Mouse (Mus musculus) lung, embryonic 15.5 days (tissue): Measurements from ENCODE around the gene Wwp2. TPM values are rescaled to one million over a fixed set of nuclear protein-coding genes. Genes with fewer than 3 reads are reported as not detected.

ENCODE experiments used
- ATAC-seq: fragments of 200-750 bp; cut with Nextera tagmentation; 2 replicates; pipeline ENCODE4 v1.8.0; 2017; ENCODE audit warnings: moderate number of reproducible peaks, borderline replicate concordance; ENCODE audit not compliant: low FRiP score, low TSS enrichment; ENCODE audit errors: extremely low read depth
- H3K27ac ChIP-seq: fragments of 300-500 bp; sonication (generic); 2 replicates; pipeline ENCODE4 v1.5.1; 2015; ENCODE audit warnings: moderate library complexity, mild to moderate bottlenecking, inconsistent platforms
- H3K27me3 ChIP-seq: fragments of 300-500 bp; sonication (generic); 2 replicates; pipeline ENCODE4 v1.6.1; 2015; ENCODE audit warnings: inconsistent platforms
- H3K36me3 ChIP-seq: fragments of 300-500 bp; sonication (generic); 2 replicates; pipeline ENCODE4 v1.6.1; 2015; ENCODE audit warnings: inconsistent platforms
- H3K4me1 ChIP-seq: fragments of 300-500 bp; sonication (generic); 2 replicates; pipeline ENCODE4 v1.6.1; 2015; ENCODE audit warnings: inconsistent platforms
- H3K4me2 ChIP-seq: fragments of 300-500 bp; sonication (generic); 2 replicates; pipeline ENCODE4 v1.6.1; 2015; ENCODE audit warnings: inconsistent platforms, mild to moderate bottlenecking, moderate library complexity
- H3K4me3 ChIP-seq: fragments of 300-500 bp; sonication (generic); 2 replicates; pipeline ENCODE4 v1.5.1; 2015; ENCODE audit warnings: mild to moderate bottlenecking, inconsistent platforms
- H3K9ac ChIP-seq: fragments of 300-500 bp; sonication (generic); 2 replicates; pipeline ENCODE4 v1.6.1; 2015; ENCODE audit warnings: inconsistent platforms
- H3K9me3 ChIP-seq: fragments of 300-500 bp; sonication (generic); 2 replicates; pipeline ENCODE4 v1.6.1; 2016; ENCODE audit warnings: inconsistent platforms
- WGBS: fragments of 180-500 bp; shearing (Covaris S2); methylation state at CpG from one replicate; pipeline ENCODE4 v1.1.7; 2015; 5-methylcytosine and 5-hydroxymethylcytosine counted together
- polyA plus RNA-seq: library from polyadenylated mRNA; unstranded; fragments of >200 nt; fragmentation: Nextera tagmentation; extraction: Ambion mirVana; gene quantifications from 2 replicates; pipeline ENCODE4 v1.2.1, GENCODE M21; 2015

Wwp2 gene
- polyA plus RNA-seq, 1 experiment from 2014 or later = 54.0 TPM

DNA sequence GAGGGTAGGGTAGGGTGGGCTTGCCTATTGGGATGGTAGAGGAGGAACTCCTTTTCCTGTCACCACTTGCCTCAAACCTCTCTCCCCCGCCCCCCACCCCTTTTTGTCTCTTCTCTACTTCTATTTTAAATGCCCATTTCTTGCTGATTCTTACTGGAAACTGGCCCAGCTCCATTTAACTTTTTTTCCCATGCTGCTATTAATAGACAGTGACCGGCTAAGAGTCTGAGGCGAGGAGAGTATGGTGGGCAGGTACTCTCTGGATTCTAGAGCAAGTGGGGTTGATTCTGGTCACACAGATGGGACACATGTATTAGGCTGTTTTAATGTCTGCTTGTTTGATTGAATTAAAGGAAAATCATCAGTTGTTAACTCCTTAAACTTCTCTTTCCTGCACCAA lies 63.4 kb downstream of the Wwp2 start:
- no peak overlapping the region for H3K27ac ChIP-seq
- H3K36me3 ChIP-seq = no peaks in the 10 kb centered on the region
- H3K4me1 ChIP-seq = peaks cover 37% of the 10 kb centered on the region
- no peaks in the 10 kb centered on the region for H3K27me3 ChIP-seq
- H3K4me3 ChIP-seq = no peak overlapping the region
- no peaks in the 10 kb centered on the region for H3K9me3 ChIP-seq
- 68% methylated on average over 3 of the region's 3 CpGs for WGBS
- no peak overlapping the region for H3K4me2 ChIP-seq
- no peak overlapping the region for H3K9ac ChIP-seq
- no peak for ATAC-seq

DNA sequence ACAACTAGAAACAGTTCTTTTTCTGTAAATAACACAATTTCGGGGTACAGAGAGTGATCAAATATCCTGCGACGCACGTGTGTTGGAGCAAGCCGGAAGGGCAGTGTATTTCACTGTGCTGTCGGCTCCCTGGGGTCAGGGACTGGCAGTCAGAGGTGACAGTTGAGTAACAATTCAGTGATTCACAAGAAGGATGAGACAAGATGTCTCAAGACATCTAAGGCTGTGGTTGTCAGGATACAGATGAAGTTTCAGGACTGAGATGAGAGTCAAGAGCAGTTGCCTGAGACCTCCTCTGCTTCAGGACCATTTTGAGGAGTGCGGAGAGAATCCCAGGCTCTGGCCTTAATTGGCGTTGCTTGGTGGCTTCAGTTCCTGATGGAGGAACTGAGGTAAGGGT lies 66.2 kb downstream of the Wwp2 start:
- Histone ChIP-seq H3K4me2 (no peak overlapping the region), H3K4me3 (no peak overlapping the region), H3K27me3 (no peaks in the 10 kb centered on the region), H3K36me3 (0 out of 2 replicates have a peak, but pooled peaks cover 1% of the 10 kb centered on the region), H3K4me1 (peaks cover 42% of the 10 kb centered on the region), H3K9ac (no peak overlapping the region), H3K9me3 (no peaks in the 10 kb centered on the region), H3K27ac (no peak overlapping the region)
- WGBS = 85% methylated on average over 8 of the region's 8 CpGs
- no peak for ATAC-seq

DNA sequence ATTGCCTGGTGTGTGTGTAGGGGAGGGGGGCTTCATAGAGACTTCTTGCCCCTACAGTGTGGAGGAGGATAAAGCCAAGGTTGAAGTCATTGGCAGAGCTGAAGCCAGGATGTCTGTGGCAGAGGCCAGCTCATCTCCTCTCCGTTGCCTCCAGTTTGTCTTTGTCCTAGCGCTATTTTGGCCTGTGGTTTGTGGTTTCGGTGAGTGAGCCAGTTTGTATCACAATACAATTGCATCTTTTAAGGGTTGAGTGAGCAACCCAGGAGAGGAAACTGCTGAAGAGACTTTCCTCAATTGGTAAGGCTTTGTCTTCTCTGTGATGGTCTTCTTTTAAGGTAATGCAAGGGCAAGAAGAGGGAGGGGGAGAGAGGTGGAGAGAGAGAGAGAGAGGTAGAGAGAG lies 66.8 kb downstream of the Wwp2 start:
- Histone ChIP-seq H3K27ac (0 out of 2 replicates have a peak overlapping the region, but pooled peaks have one; percentile 37), H3K9ac (no peak overlapping the region), H3K27me3 (no peaks in the 10 kb centered on the region), H3K36me3 (0 out of 2 replicates have a peak, but pooled peaks cover 4% of the 10 kb centered on the region), H3K4me3 (no peak overlapping the region), H3K4me2 (no peak overlapping the region), H3K4me1 (peaks cover 37% of the 10 kb centered on the region), H3K9me3 (no peaks in the 10 kb centered on the region)
- no peak for ATAC-seq
- 92% methylated on average over 3 of the region's 3 CpGs for WGBS

DNA sequence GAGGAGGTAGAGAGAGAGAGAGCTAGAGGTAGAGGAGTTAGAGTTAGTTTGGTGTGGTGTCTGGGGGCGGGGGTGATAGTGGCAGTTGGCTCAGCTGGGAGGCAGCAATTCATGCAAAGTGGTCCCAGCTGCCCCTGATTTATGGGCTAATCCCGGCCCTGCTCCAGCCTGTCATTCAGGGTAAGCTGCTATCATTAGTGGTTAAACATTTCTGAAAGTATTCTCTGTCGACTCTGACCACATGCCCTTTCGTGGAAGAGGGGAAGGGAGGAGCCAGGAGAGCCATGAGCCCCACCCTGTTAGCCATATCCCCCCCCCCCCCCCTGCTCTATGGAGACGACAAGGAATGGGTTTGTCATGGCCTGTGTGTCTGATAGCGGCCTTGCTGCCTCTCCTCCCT lies 67.2 kb downstream of the Wwp2 start:
- Histone ChIP-seq H3K27ac (peak overlapping the region; percentile 37; the same call in 1 of the 2 replicates), H3K27me3 (no peaks in the 10 kb centered on the region), H3K4me3 (no peak overlapping the region), H3K4me2 (no peak overlapping the region), H3K4me1 (peaks cover 33% of the 10 kb centered on the region), H3K9ac (no peak overlapping the region), H3K36me3 (0 out of 2 replicates have a peak, but pooled peaks cover 4% of the 10 kb centered on the region), H3K9me3 (no peaks in the 10 kb centered on the region)
- WGBS = 17% methylated on average over 6 of the region's 6 CpGs
- ATAC-seq = no peak; the same call in 1 of the 2 replicates

DNA sequence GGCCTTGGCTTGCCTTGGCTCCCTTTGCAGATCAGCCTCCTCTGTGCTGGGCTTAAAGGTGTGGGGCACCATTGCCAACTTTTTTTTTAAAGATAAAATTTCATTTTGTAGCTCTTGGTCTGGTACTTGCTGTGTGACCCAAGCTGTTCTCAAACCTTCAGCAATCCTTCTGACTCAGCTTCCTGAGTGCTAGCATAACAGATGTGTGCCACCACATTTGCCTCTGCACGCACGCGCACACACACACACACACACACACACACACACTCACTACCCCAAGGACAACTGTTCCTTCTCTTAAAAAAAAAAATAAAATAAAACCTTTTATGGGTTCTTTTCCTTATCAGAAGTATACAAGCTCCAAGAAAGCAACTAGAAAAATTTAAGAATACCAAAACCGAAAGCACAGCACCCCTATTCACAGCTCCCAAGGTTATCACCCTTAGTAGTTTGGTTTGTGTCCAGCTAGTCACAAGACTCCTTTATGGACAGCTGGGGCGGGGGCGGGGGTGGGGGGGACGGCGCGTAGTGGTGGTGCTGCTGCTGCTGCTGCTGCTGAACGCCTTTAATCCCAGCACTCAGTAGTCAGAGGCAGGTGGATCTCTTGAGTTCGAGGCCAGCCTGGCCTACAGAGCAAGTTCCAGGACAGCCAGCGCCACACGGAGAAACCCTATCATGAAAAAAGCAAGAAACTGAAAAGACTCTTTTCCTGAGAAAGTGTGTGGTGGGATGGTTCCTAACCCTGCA lies 68.2 kb downstream of the Wwp2 start:
- ATAC-seq = no peak
- H3K4me2 ChIP-seq = no peak overlapping the region
- peaks cover 30% of the 10 kb centered on the region for H3K4me1 ChIP-seq
- H3K9ac ChIP-seq = no peak overlapping the region
- 71% methylated on average over 13 of the region's 13 CpGs for WGBS
- no peaks in the 10 kb centered on the region for H3K9me3 ChIP-seq
- no peak overlapping the region for H3K4me3 ChIP-seq
- H3K27me3 ChIP-seq = no peaks in the 10 kb centered on the region
- H3K27ac ChIP-seq = no peak overlapping the region
- 0 out of 2 replicates have a peak, but pooled peaks cover 4% of the 10 kb centered on the region for H3K36me3 ChIP-seq

DNA sequence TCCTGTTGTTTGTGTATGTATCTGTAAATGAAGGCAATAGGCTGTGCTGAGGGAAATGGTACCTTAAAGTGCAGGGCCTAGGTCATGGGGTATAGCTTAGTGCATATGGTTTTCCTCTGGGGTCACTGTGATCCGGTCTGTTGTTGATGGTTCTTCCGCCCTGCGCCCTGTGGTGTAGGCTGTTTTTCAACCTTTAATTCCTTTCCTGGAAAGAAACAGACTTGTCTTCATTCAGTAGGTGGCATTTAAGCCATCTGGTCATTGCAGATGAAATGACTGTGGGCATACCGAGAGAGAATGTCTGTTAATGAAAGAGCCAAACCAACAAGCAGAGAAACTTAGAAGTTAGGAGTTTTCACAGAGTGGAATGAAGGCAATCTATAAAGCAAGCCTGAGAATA lies 69.1 kb downstream of the Wwp2 start:
- no peak overlapping the region for H3K9ac ChIP-seq
- ATAC-seq = no peak
- no peak overlapping the region for H3K4me2 ChIP-seq
- no peak overlapping the region for H3K4me3 ChIP-seq
- peak overlapping the region; percentile 44; the same call in 1 of the 2 replicates for H3K27ac ChIP-seq
- H3K27me3 ChIP-seq = no peaks in the 10 kb centered on the region
- 0 out of 2 replicates have a peak, but pooled peaks cover 4% of the 10 kb centered on the region for H3K36me3 ChIP-seq
- H3K9me3 ChIP-seq = no peaks in the 10 kb centered on the region
- 84% methylated on average over 4 of the region's 4 CpGs for WGBS
- H3K4me1 ChIP-seq = peaks cover 26% of the 10 kb centered on the region

DNA sequence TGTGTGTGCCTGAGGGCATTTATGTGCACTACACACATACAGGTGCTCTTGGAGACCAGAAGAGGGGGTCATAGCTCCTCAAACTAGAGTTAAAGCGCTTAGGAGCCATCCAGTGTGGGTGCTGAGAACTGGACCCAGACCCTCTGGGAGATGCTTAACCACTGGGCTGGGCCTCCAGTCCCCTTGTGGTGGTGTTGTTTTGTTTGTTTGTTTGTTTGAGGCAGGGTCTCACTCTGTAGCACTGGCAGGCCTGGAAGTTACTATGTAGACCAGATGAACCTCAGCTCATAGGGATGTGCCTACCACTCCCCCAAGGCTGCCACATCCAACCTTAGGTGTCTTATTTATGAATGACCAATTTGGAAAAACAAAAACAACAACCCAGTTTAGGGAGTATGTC lies 70.9 kb downstream of the Wwp2 start:
- H3K9ac ChIP-seq = no peak overlapping the region
- H3K27me3 ChIP-seq = no peaks in the 10 kb centered on the region
- H3K36me3 ChIP-seq = 0 out of 2 replicates have a peak, but pooled peaks cover 4% of the 10 kb centered on the region
- WGBS = 93% methylated on average over 1 of the region's 1 CpGs
- no peak for ATAC-seq
- no peaks in the 10 kb centered on the region for H3K9me3 ChIP-seq
- peaks cover 26% of the 10 kb centered on the region for H3K4me1 ChIP-seq
- no peak overlapping the region for H3K4me2 ChIP-seq
- H3K4me3 ChIP-seq = no peak overlapping the region
- no peak overlapping the region for H3K27ac ChIP-seq

DNA sequence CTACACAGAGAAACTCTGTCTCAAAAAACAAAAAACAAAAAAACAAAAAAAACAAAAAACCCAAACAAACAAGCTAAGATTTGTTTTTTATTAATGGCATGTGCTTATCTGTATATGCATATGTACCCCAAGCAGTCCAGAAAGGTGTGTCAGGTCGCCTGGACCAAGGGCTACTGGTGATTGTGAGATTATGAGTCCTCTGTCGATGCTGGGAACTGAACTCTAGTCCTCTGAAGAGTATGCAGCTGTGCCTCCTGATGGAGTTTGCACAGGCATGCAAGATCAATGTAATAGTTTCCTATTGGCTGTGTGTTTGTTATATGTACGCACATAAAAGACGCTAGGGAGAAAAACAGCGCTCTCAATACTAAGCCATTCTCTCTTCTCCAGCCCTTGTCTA lies 74.0 kb downstream of the Wwp2 start:
- Histone ChIP-seq H3K36me3 (0 out of 2 replicates have a peak, but pooled peaks cover 4% of the 10 kb centered on the region), H3K4me2 (no peak overlapping the region), H3K27ac (no peak overlapping the region), H3K4me1 (peaks cover 7% of the 10 kb centered on the region), H3K4me3 (no peak overlapping the region), H3K9ac (no peak overlapping the region), H3K27me3 (no peaks in the 10 kb centered on the region), H3K9me3 (no peaks in the 10 kb centered on the region)
- ATAC-seq = no peak
- WGBS = 88% methylated on average over 5 of the region's 5 CpGs

DNA sequence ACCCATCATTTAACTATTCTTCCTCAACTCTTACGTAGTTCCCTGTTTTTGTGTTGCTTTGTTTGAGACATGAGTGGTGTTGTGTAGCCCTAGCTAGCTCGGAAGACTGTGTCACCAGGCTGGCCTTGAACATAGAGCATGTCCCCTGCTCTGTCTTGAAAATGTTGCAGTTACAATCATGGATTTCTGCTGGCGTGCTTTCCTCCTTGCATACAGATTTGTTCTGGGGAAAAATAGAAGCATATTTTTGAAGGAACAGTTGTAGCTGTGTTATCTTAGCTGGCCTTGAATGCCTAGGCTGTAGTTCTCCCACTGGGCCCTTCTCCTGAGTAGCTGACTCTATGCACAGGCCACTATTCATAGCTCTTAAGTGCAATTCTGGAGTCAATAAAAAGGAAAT lies 74.6 kb downstream of the Wwp2 start:
- no peaks in the 10 kb centered on the region for H3K9me3 ChIP-seq
- H3K4me1 ChIP-seq = peaks cover 5% of the 10 kb centered on the region; the same call in 1 of the 2 replicates
- no peak for ATAC-seq
- no peaks in the 10 kb centered on the region for H3K27me3 ChIP-seq
- WGBS = 91% methylated on average over 3 of the region's 3 CpGs
- no peak overlapping the region for H3K4me3 ChIP-seq
- H3K27ac ChIP-seq = no peak overlapping the region
- H3K9ac ChIP-seq = no peak overlapping the region
- 0 out of 2 replicates have a peak, but pooled peaks cover 4% of the 10 kb centered on the region for H3K36me3 ChIP-seq
- no peak overlapping the region for H3K4me2 ChIP-seq

DNA sequence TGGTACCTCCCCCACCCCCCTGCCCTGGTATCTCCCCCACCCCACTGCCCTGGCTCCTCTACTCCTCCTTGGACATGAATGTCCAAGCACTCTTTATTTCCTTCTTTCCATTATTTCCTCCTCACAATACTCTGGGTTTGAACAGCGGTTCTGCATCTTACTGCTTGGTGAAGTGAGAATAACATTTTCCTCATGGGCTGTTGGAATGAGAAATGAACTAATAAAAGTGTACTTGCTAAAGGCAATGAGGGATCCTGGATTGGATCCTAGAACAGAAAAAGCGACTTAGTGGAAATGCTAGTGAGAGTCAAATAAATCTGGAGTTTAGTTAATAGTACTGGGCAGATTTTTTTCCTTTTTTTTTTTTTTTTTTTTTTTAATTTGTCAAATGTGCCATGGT lies 77.1 kb downstream of the Wwp2 start:
- H3K27me3 ChIP-seq = no peaks in the 10 kb centered on the region

DNA sequence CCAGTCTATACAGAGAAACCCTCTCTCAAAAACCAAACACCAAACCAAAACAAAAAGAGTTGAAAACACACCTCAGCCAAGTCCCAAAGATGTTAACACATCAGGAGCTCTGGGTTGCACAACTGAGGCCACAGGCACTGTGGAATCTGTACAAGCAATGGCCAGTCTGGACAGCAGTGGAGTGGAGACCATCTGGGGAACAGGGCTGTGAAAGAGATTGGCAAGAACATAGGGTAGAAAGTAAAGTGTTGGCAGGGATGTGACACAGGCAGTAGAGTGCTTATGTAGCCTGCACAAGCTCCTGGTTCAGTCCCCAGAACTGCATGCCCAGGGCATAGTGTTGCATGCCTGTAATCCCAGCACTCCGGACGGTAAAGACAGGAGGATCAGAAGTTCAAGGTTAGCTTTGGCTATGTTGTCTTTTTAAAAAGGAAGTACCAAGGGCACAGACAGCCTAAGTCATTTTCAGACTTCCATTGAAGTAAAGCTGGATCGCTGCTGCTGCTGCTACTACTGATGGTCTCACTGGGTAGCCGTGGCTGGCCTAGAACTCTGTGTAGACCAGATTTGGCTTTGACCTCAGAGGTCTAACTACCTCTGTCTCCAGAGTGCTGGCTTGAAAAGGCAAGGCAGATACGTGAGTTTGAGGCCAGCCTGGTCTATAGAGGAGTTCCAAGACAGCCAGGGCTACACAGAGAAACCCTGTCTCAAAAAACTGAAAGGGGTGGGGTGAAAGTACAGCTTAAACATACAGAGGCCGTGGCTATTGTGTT lies 79.0 kb downstream of the Wwp2 start:
- Histone ChIP-seq H3K27me3 (no peaks in the 10 kb centered on the region), H3K36me3 (no peaks in the 10 kb centered on the region), H3K4me2 (no peak overlapping the region), H3K4me1 (peaks cover 14% of the 10 kb centered on the region), H3K27ac (no peak overlapping the region), H3K4me3 (no peak overlapping the region), H3K9me3 (no peaks in the 10 kb centered on the region), H3K9ac (no peak overlapping the region)
- ATAC-seq = 0 out of 2 replicates have a peak, but pooled peaks have one; percentile 16
- 82% methylated on average over 6 of the region's 6 CpGs for WGBS

More for the DNA sequence above, 77.1 kb downstream of the Wwp2 start:
- Histone ChIP-seq H3K9ac (no peak overlapping the region), H3K4me3 (no peak overlapping the region), H3K36me3 (no peaks in the 10 kb centered on the region), H3K4me1 (no peaks in the 10 kb centered on the region), H3K27ac (no peak overlapping the region), H3K9me3 (no peaks in the 10 kb centered on the region), H3K4me2 (no peak overlapping the region)
- no peak for ATAC-seq
- WGBS = 60% methylated on average over 2 of the region's 2 CpGs

DNA sequence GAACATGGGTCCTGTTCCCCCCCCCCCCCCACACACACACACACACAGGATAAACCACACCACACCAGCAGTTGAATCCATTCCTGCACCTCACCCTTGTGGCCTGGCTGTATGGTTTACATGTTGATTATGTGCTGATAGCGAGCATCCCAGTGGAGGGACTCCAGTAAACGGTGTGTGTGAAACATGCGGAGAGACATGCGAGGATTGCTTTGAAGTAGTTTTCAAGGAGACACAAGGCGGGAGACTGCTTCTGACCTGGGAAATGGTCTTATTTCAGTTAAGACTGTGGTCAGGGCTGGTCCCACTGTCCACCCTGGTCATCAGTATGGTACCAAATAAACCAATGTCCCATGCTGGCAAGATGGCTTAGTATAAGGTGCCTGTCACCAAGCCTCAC lies 82.6 kb downstream of the Wwp2 start:
- no peak for ATAC-seq
- H3K36me3 ChIP-seq = no peaks in the 10 kb centered on the region
- no peaks in the 10 kb centered on the region for H3K9me3 ChIP-seq
- H3K9ac ChIP-seq = no peak overlapping the region
- WGBS = 70% methylated on average over 5 of the region's 5 CpGs
- H3K4me1 ChIP-seq = peaks cover 23% of the 10 kb centered on the region
- H3K4me2 ChIP-seq = no peak overlapping the region
- no peak overlapping the region for H3K27ac ChIP-seq
- no peaks in the 10 kb centered on the region for H3K27me3 ChIP-seq
- no peak overlapping the region for H3K4me3 ChIP-seq
